9 mouse cellular contexts compared by ENCODE assay signal in genomic region chr13:8785185-8785584, GRCm38 (mm10).
DNase-seq lines count a peak whose midpoint lies in the region; ATAC-seq lines count a peak whose summit lies in the region.
"Had no signal": no experiment of that assay in that cellular context is flagged by ENCODE, and none has a peak within 500 bp of the region (broad histone marks: within the 10 kb centered on the region; RNA-seq: fewer than 3 reads in every experiment).

No protein-coding gene starts in this region.

- H3K9me3 ChIP-seq in forebrain, embryonic 13.5 days (replicated peaks), result no peaks in the 10 kb centered on the region
- H3K9me3 ChIP-seq in limb, embryonic 12.5 days, result no peaks in the 10 kb centered on the region
- no peaks in the 10 kb centered on the region for H3K9me3 ChIP-seq in neural tube, embryonic 11.5 days (ENCODE audit: control insufficient read depth, low read length)
- H3K9me3 ChIP-seq: heart, embryonic 15.5 days had no signal

- H3K27me3 ChIP-seq in forebrain, embryonic 13.5 days, result no peaks in the 10 kb centered on the region
- no peaks in the 10 kb centered on the region for H3K27me3 ChIP-seq in limb, embryonic 12.5 days
- no peaks in the 10 kb centered on the region for H3K27me3 ChIP-seq in neural tube, embryonic 11.5 days (ENCODE audit: control insufficient read depth, insufficient read depth, low read length)

- peak; percentile 81 for ATAC-seq in forebrain, embryonic 13.5 days
- peak; percentile 75; the same call in 1 of the 2 replicates for ATAC-seq in limb, embryonic 12.5 days (ENCODE audit: insufficient number of reproducible peaks, insufficient read depth, low FRiP score, low TSS enrichment, low read depth)
- peak; percentile 52; the same call in 1 of the 2 replicates for ATAC-seq in neural tube, embryonic 11.5 days (ENCODE audit: insufficient read depth, low FRiP score, low TSS enrichment)

- H3K36me3 ChIP-seq in forebrain, embryonic 13.5 days (ENCODE audit: poor library complexity, severe bottlenecking), result no peaks in the 10 kb centered on the region
- no peaks in the 10 kb centered on the region for H3K36me3 ChIP-seq in limb, embryonic 12.5 days
- H3K36me3 ChIP-seq in neural tube, embryonic 11.5 days (ENCODE audit: control insufficient read depth, insufficient read depth, low read length), result no peaks in the 10 kb centered on the region
- H3K36me3 ChIP-seq: heart, embryonic 15.5 days had no signal

- H3K27ac ChIP-seq in forebrain, embryonic 13.5 days, result no peak overlapping the region
- H3K27ac ChIP-seq in limb, embryonic 12.5 days, result no peak overlapping the region
- H3K27ac ChIP-seq in neural tube, embryonic 11.5 days (ENCODE audit: low read depth, low read length), result no peak overlapping the region
- H3K27ac ChIP-seq: heart, embryonic 15.5 days had no signal

- H3K9ac ChIP-seq in forebrain, embryonic 13.5 days, result no peak overlapping the region
- no peak overlapping the region for H3K9ac ChIP-seq in limb, embryonic 12.5 days (replicated peaks)
- H3K9ac ChIP-seq in neural tube, embryonic 11.5 days (ENCODE audit: low read length), result no peak overlapping the region
- H3K9ac ChIP-seq: heart, embryonic 15.5 days had no signal

- no peak overlapping the region for H3K4me3 ChIP-seq in forebrain, embryonic 13.5 days
- H3K4me3 ChIP-seq in limb, embryonic 12.5 days (replicated peaks), result no peak overlapping the region
- H3K4me3 ChIP-seq in neural tube, embryonic 11.5 days (ENCODE audit: low read depth, low read length), result no peak overlapping the region
- H3K4me3 ChIP-seq: heart, embryonic 15.5 days had no signal

- H3K4me2 ChIP-seq in forebrain, embryonic 13.5 days, result no peak overlapping the region
- peak overlapping the region; percentile 23 for H3K4me2 ChIP-seq in limb, embryonic 12.5 days
- no peak overlapping the region for H3K4me2 ChIP-seq in neural tube, embryonic 11.5 days (ENCODE audit: low read depth)
- H3K4me2 ChIP-seq: heart, embryonic 15.5 days had no signal

- no peaks in the 10 kb centered on the region for H3K4me1 ChIP-seq in forebrain, embryonic 13.5 days
- peaks cover 9% of the 10 kb centered on the region; the same call in 1 of the 2 replicates for H3K4me1 ChIP-seq in limb, embryonic 12.5 days (replicated peaks)
- H3K4me1 ChIP-seq in neural tube, embryonic 11.5 days (ENCODE audit: control insufficient read depth, insufficient read depth, low read length), result no peaks in the 10 kb centered on the region

- peak; percentile 73 for DNase-seq in 3T3-L1 (ENCODE audit: low read depth, low spot score)
- DNase-seq in ES-CJ7 (ENCODE audit: low read depth, low spot score), result peak; percentile 61
- DNase-seq in cerebellum, adult 11 months, result peak; percentile 38
- DNase-seq in kidney, adult 9 months, result peak; percentile 50
- DNase-seq in neural tube, embryonic 11.5 days (ENCODE audit: low spot score), result peak; percentile 56
- DNase-seq in urinary bladder, postnatal 36 days (ENCODE audit: low spot score in 2 of 2), result peak; percentile 6 to 26

- WGBS in forebrain, embryonic 13.5 days, result 47% methylated on average over 9 of the region's 9 CpGs
- 26% methylated on average over 9 of the region's 9 CpGs for WGBS in limb, embryonic 12.5 days
- 45% methylated on average over 9 of the region's 9 CpGs for WGBS in neural tube, embryonic 11.5 days

Comparison
In these comparisons a context has a peak if more than half of its experiments do, and no peak if none do; other contexts are left out.
1. DNase-seq: peak in every context shown above with its lines; median percentile 73 in 3T3-L1; 61 in ES-CJ7; 56 in neural tube, embryonic 11.5 days; 50 in kidney, adult 9 months; 38 in cerebellum, adult 11 months; 16 in urinary bladder, postnatal 36 days.